Mouse (Mus musculus) cerebellum, adult 2 months (tissue): ENCODE measurements around the gene Gtpbp2.

ENCODE experiments used
- CTCF ChIP-seq: fragments of 200-500 bp; IDR thresholded peaks from 2 replicates; pipeline ENCODE4 v1.5.1; 2011; ENCODE audit warnings: low read depth, mild to moderate bottlenecking, control low read depth, low read length, moderate library complexity, borderline replicate concordance; ENCODE audit not compliant: insufficient read depth
- POLR2A ChIP-seq: fragments of 200-500 bp; IDR thresholded peaks from 2 replicates; pipeline ENCODE4 v1.6.1; 2011; ENCODE audit warnings: low read length, control low read depth, borderline replicate concordance; ENCODE audit not compliant: insufficient read depth

DNA sequence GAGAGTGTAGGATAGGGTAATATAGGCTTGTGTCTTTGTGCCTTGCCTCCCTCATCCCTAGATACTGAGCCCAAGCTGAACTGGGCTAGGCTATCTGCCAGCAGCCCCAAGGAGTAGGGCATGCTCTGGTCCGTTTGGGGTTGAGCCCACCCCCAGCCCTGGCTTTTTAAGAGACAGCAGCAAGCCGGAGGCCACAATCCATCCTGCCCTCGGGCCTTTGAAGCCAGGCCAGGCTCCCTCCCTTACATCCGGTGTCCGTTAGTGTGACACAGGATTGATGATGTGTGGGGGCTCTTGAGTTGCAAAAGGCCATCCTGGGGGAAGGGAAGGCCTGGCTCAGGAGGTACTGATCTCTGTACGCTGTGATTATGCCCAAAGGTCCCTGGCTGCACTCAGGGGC, 34.2 kb upstream of the Gtpbp2 start:
- TF ChIP-seq CTCF, result no peak
- TF ChIP-seq POLR2A, result no peak
